Comparison of ENCODE assay signal across 20 mouse cellular contexts in genomic region chr14:34712857-34713256, GRCm38 (mm10). TPM values are rescaled to one million over a fixed set of nuclear protein-coding genes. Genes with fewer than 3 reads are reported as not detected.
A peak's percentile ranks its signal among the peaks of the same experiment; 100 is the strongest.
DNase-seq lines count a peak whose midpoint lies in the region; ATAC-seq and TF ChIP-seq lines count a peak whose summit lies in the region.
"Had no signal": no experiment of that assay in that cellular context is flagged by ENCODE, and none has a peak within 500 bp of the region (broad histone marks: within the 10 kb centered on the region; RNA-seq: fewer than 3 reads in every experiment).

No protein-coding gene starts in this region.

- no peak for TF ChIP-seq POLR2A in ES-Bruce4 (IDR thresholded peaks at IDR 0.05; ENCODE audit: insufficient read depth, low read length)
- no peak for TF ChIP-seq POLR2A in cortical plate, adult 2 months (IDR thresholded peaks at IDR 0.05; ENCODE audit: extremely low read depth, insufficient read depth, low read length)

- 79% methylated on average over 3 of the region's 3 CpGs for WGBS in forebrain, postnatal 0 days
- WGBS in forebrain, embryonic 15.5 days: 96% methylated on average over 3 of the region's 3 CpGs
- 47% methylated on average over 3 of the region's 3 CpGs for WGBS in kidney, postnatal 0 days
- 68% methylated on average over 3 of the region's 3 CpGs for WGBS in midbrain, postnatal 0 days

- H3K27ac ChIP-seq in forebrain, postnatal 0 days (ENCODE audit: low read depth, low read length): peak overlapping the region; percentile 59; the same call in 1 of the 2 replicates
- no peak overlapping the region for H3K27ac ChIP-seq in forebrain, embryonic 15.5 days (replicated peaks)
- H3K27ac ChIP-seq in kidney, postnatal 0 days: peak overlapping the region; percentile 68
- peak overlapping the region; percentile 94 for H3K27ac ChIP-seq in ES-Bruce4 (ENCODE audit: insufficient read depth, low read length)
- peak overlapping the region; percentile 56; the same call in 1 of the 2 replicates for H3K27ac ChIP-seq in cortical plate, adult 2 months (ENCODE audit: insufficient read depth, low read length)
- no peak overlapping the region for H3K27ac ChIP-seq in midbrain, postnatal 0 days (ENCODE audit: low read depth, low read length)
- H3K27ac ChIP-seq: heart, embryonic 10.5 days; hindbrain, embryonic 12.5 days; midbrain, embryonic 12.5 days had no signal

- H3K36me3 ChIP-seq in forebrain, postnatal 0 days (ENCODE audit: insufficient read depth): peaks cover 8% of the 10 kb centered on the region; the same call in 1 of the 2 replicates
- H3K36me3 ChIP-seq in forebrain, embryonic 15.5 days: peaks cover 7% of the 10 kb centered on the region; the same call in 1 of the 2 replicates
- H3K36me3 ChIP-seq in kidney, postnatal 0 days (ENCODE audit: insufficient read depth, low read length): no peaks in the 10 kb centered on the region
- peaks cover 16% of the 10 kb centered on the region for H3K36me3 ChIP-seq in ES-Bruce4 (ENCODE audit: control insufficient read depth, insufficient read depth, low read length, poor library complexity, severe bottlenecking)
- no peaks in the 10 kb centered on the region for H3K36me3 ChIP-seq in midbrain, postnatal 0 days (ENCODE audit: insufficient read depth, low read length)

- no peak for ATAC-seq in forebrain, postnatal 0 days
- ATAC-seq in forebrain, embryonic 15.5 days (replicated peaks): no peak
- ATAC-seq in kidney, postnatal 0 days (replicated peaks; ENCODE audit: low FRiP score, low read depth): no peak
- ATAC-seq in midbrain, postnatal 0 days (ENCODE audit: low FRiP score): no peak
- ATAC-seq: inflammation-experienced regulatory T-cells, adult 6 months had no signal

- TF ChIP-seq EP300 in ES-Bruce4 (IDR thresholded peaks at IDR 0.05; ENCODE audit: insufficient read depth, low read depth, low read length): no peak

- no peaks in the 10 kb centered on the region for H3K27me3 ChIP-seq in forebrain, postnatal 0 days (ENCODE audit: insufficient read depth, low read length)
- H3K27me3 ChIP-seq in forebrain, embryonic 15.5 days: no peaks in the 10 kb centered on the region
- no peaks in the 10 kb centered on the region for H3K27me3 ChIP-seq in kidney, postnatal 0 days (ENCODE audit: insufficient read depth, low read length)
- H3K27me3 ChIP-seq in ES-Bruce4 (ENCODE audit: control insufficient read depth, insufficient read depth, low read length, poor library complexity, severe bottlenecking): no peaks in the 10 kb centered on the region
- no peaks in the 10 kb centered on the region for H3K27me3 ChIP-seq in midbrain, postnatal 0 days (ENCODE audit: insufficient read depth, low read length)
- H3K27me3 ChIP-seq: hindbrain, embryonic 12.5 days; midbrain, embryonic 12.5 days had no signal

- H3K4me1 ChIP-seq in forebrain, postnatal 0 days (ENCODE audit: insufficient read depth): no peaks in the 10 kb centered on the region
- H3K4me1 ChIP-seq in forebrain, embryonic 15.5 days: no peaks in the 10 kb centered on the region
- H3K4me1 ChIP-seq in kidney, postnatal 0 days (replicated peaks; ENCODE audit: insufficient read depth, low read length): no peaks in the 10 kb centered on the region
- no peaks in the 10 kb centered on the region for H3K4me1 ChIP-seq in ES-Bruce4 (ENCODE audit: control insufficient read depth, insufficient read depth, low read length)
- peaks cover 1% of the 10 kb centered on the region; the same call in 1 of the 2 replicates for H3K4me1 ChIP-seq in cortical plate, adult 2 months (ENCODE audit: control insufficient read depth, insufficient read depth, low read length)
- no peaks in the 10 kb centered on the region for H3K4me1 ChIP-seq in midbrain, postnatal 0 days (ENCODE audit: insufficient read depth, low read length)
- H3K4me1 ChIP-seq: heart, embryonic 10.5 days; hindbrain, embryonic 12.5 days; midbrain, embryonic 12.5 days had no signal

- H3K9me3 ChIP-seq in forebrain, postnatal 0 days (ENCODE audit: low read length): no peaks in the 10 kb centered on the region
- H3K9me3 ChIP-seq in forebrain, embryonic 15.5 days: no peaks in the 10 kb centered on the region
- H3K9me3 ChIP-seq in kidney, postnatal 0 days (replicated peaks; ENCODE audit: low read length): no peaks in the 10 kb centered on the region
- H3K9me3 ChIP-seq in ES-Bruce4 (replicated peaks; ENCODE audit: control insufficient read depth, insufficient read depth, low read length, poor library complexity, severe bottlenecking): no peaks in the 10 kb centered on the region
- H3K9me3 ChIP-seq in midbrain, postnatal 0 days (ENCODE audit: low read length): no peaks in the 10 kb centered on the region
- H3K9me3 ChIP-seq: heart, embryonic 10.5 days; hindbrain, embryonic 12.5 days; midbrain, embryonic 12.5 days had no signal

- DNase-seq in forebrain, postnatal 0 days: no peak
- DNase-seq in kidney, postnatal 0 days (ENCODE audit: low spot score): peak; percentile 13
- DNase-seq in kidney, adult 11 months: no peak
- DNase-seq in midbrain, postnatal 0 days (ENCODE audit: low spot score): no peak
- no peak for DNase-seq in adipocyte (ENCODE audit: low spot score)
- DNase-seq: adrenal gland, adult 8-10 months; cerebellum, postnatal 10 days; gastrocnemius, postnatal 25 days; heart, postnatal 10 days; lung, embryonic 14.5 days; lung, postnatal 4 days; retina, postnatal 1 day; thymus, postnatal 25 days had no signal

- no peak overlapping the region for H3K4me2 ChIP-seq in forebrain, postnatal 0 days (ENCODE audit: low read depth)
- no peak overlapping the region for H3K4me2 ChIP-seq in forebrain, embryonic 15.5 days (replicated peaks)
- no peak overlapping the region for H3K4me2 ChIP-seq in kidney, postnatal 0 days (ENCODE audit: low read length)
- no peak overlapping the region for H3K4me2 ChIP-seq in midbrain, postnatal 0 days (ENCODE audit: low read depth, low read length, poor library complexity, severe bottlenecking)
- H3K4me2 ChIP-seq: hindbrain, embryonic 12.5 days; lung, embryonic 14.5 days; midbrain, embryonic 12.5 days had no signal

- no peak overlapping the region for H3K9ac ChIP-seq in forebrain, postnatal 0 days
- H3K9ac ChIP-seq in forebrain, embryonic 15.5 days (replicated peaks): no peak overlapping the region
- H3K9ac ChIP-seq in kidney, postnatal 0 days (ENCODE audit: low read depth, low read length): no peak overlapping the region
- peak overlapping the region; percentile 77 for H3K9ac ChIP-seq in ES-Bruce4 (ENCODE audit: low read depth, poor library complexity, severe bottlenecking)
- H3K9ac ChIP-seq in midbrain, postnatal 0 days (replicated peaks; ENCODE audit: low read length, poor library complexity, severe bottlenecking): no peak overlapping the region
- H3K9ac ChIP-seq: hindbrain, embryonic 12.5 days; lung, embryonic 14.5 days; midbrain, embryonic 12.5 days had no signal

- TF ChIP-seq CTCF in forebrain, postnatal 0 days (IDR thresholded peaks at IDR 0.05; ENCODE audit: low read depth): no peak
- TF ChIP-seq CTCF in kidney, postnatal 0 days (IDR thresholded peaks at IDR 0.05; ENCODE audit: low read depth): no peak
- TF ChIP-seq CTCF in ES-Bruce4 (IDR thresholded peaks at IDR 0.05; ENCODE audit: low read depth, low read length): no peak
- TF ChIP-seq CTCF in cortical plate, adult 2 months (IDR thresholded peaks at IDR 0.05; ENCODE audit: extremely low read depth, insufficient read depth, low read length): no peak
- no peak for TF ChIP-seq CTCF in midbrain, postnatal 0 days (IDR thresholded peaks at IDR 0.05)

- no peak overlapping the region for H3K4me3 ChIP-seq in forebrain, postnatal 0 days (ENCODE audit: low read depth, low read length)
- H3K4me3 ChIP-seq in forebrain, embryonic 15.5 days: no peak overlapping the region
- no peak overlapping the region for H3K4me3 ChIP-seq in kidney, postnatal 0 days (replicated peaks; ENCODE audit: low read depth, low read length)
- H3K4me3 ChIP-seq in ES-Bruce4 (ENCODE audit: low read depth, low read length): no peak overlapping the region
- no peak overlapping the region for H3K4me3 ChIP-seq in cortical plate, adult 2 months (ENCODE audit: insufficient read depth, low read length)
- H3K4me3 ChIP-seq in midbrain, postnatal 0 days (ENCODE audit: low read depth, low read length): no peak overlapping the region
- H3K4me3 ChIP-seq: heart, embryonic 10.5 days; hindbrain, embryonic 12.5 days; midbrain, embryonic 12.5 days had no signal

RNA-seq across cellular contexts. Expression of gene Wapl, which starts 39.1 kb away (rescaled TPM):
- 30.2 and 36.1 TPM in 2 replicates for total RNA-seq in forebrain, postnatal 0 days (2014; rRNA removed)
- 9.3 and 12.1 TPM in 2 replicates for polyA plus RNA-seq in forebrain, postnatal 0 days (2015; fragmentation: Nextera tagmentation; extraction: Ambion mirVana)
- 21.6 and 22.3 TPM in 2 replicates for polyA plus RNA-seq in forebrain, embryonic 15.5 days (2015; fragmentation: Nextera tagmentation; extraction: Ambion mirVana)
- polyA plus RNA-seq in kidney, postnatal 0 days (2015; fragmentation: Nextera tagmentation; extraction: Ambion mirVana): 23.7 and 25.0 TPM in 2 replicates
- 205 and 231 TPM in 2 replicates for polyA plus RNA-seq in ES-Bruce4 (2011; ENCODE audit: insufficient read depth, insufficient read length, low read depth, missing spikeins)
- polyA plus RNA-seq in cortical plate, adult 2 months (2012; rRNA removed): 16.0 and 16.3 TPM in 2 replicates
- total RNA-seq in midbrain, postnatal 0 days (2014; rRNA removed): 14.8 and 23.7 TPM in 2 replicates
- 8.8 and 9.9 TPM in 2 replicates for polyA plus RNA-seq in midbrain, postnatal 0 days (2015; fragmentation: Nextera tagmentation; extraction: Ambion mirVana)

Comparison
In these comparisons a context has a peak if more than half of its experiments do, and no peak if none do; other contexts are left out.
1. H3K27ac ChIP-seq: peak in forebrain, postnatal 0 days (single experiment), kidney, postnatal 0 days (single experiment), ES-Bruce4 (single experiment) and cortical plate, adult 2 months (single experiment); none in forebrain, embryonic 15.5 days (single experiment) and midbrain, postnatal 0 days (single experiment).